Mouse (Mus musculus) retina, postnatal 1 day (tissue): ENCODE data around the gene Traf1.

Experiments
- DNase-seq: peaks from one replicate; pipeline ENCODE4 v3.0.0-alpha.2; 2012

The Traf1 gene

GRCm38 (mm10) chr2:34940246-34940645 is 21.3 kb downstream of the Traf1 start:
- no peak for DNase-seq

- no peak for DNase-seq
Observed at GRCm38 (mm10) chr2:34938269-34939208, 23.0 kb downstream of the Traf1 start.

GRCm38 (mm10) chr2:34937460-34937859 is 24.1 kb downstream of the Traf1 start:
- DNase-seq: no peak

GRCm38 (mm10) chr2:34927320-34927719 is 34.3 kb downstream of the Traf1 start:
- no peak for DNase-seq

GRCm38 (mm10) chr2:34922729-34923128 is 38.8 kb downstream of the Traf1 start:
- no peak for DNase-seq

GRCm38 (mm10) chr2:34920144-34920543 is 41.4 kb downstream of the Traf1 start:
- no peak for DNase-seq

- DNase-seq: no peak
Observed at GRCm38 (mm10) chr2:34915103-34915502, 46.5 kb downstream of the Traf1 start.

GRCm38 (mm10) chr2:34914823-34915082 is 46.8 kb downstream of the Traf1 start:
- no peak for DNase-seq

GRCm38 (mm10) chr2:34914069-34914822 is 47.3 kb downstream of the Traf1 start:
- peak; percentile 79 for DNase-seq

GRCm38 (mm10) chr2:34913218-34914068 is 48.1 kb downstream of the Traf1 start, which contains the start of gene Phf19:
Phf19 (minus strand) TSS chr2:34914026.
- peak; percentile 64 for DNase-seq

- DNase-seq: no peak
Observed at GRCm38 (mm10) chr2:34912613-34913012, 49.0 kb downstream of the Traf1 start.

GRCm38 (mm10) chr2:34911871-34912270 is 49.7 kb downstream of the Traf1 start:
- DNase-seq: no peak

GRCm38 (mm10) chr2:34909719-34910118 is 51.9 kb downstream of the Traf1 start:
- no peak for DNase-seq

- DNase-seq: no peak
Observed at GRCm38 (mm10) chr2:34906861-34907604, 54.5 kb downstream of the Traf1 start.

GRCm38 (mm10) chr2:34906426-34906825 is 55.1 kb downstream of the Traf1 start:
- DNase-seq: no peak

GRCm38 (mm10) chr2:34904849-34905542 is 56.6 kb downstream of the Traf1 start:
- DNase-seq: peak; percentile 100

- no peak for DNase-seq
Observed at GRCm38 (mm10) chr2:34903652-34904405, 57.7 kb downstream of the Traf1 start.

- no peak for DNase-seq
Observed at GRCm38 (mm10) chr2:34903191-34903590, 58.4 kb downstream of the Traf1 start.

GRCm38 (mm10) chr2:34902731-34903130 is 58.8 kb downstream of the Traf1 start:
- no peak for DNase-seq

- DNase-seq: no peak
Observed at GRCm38 (mm10) chr2:34901726-34902125, 59.8 kb downstream of the Traf1 start.

GRCm38 (mm10) chr2:34900412-34900811 is 61.2 kb downstream of the Traf1 start:
- no peak for DNase-seq
